Mouse (Mus musculus) testis, adult 2 months (tissue): Measurements from ENCODE around the gene Gm17509.

Source experiments
- CTCF ChIP-seq: fragments of 200-500 bp; IDR thresholded peaks from 2 replicates; pipeline ENCODE4 v1.5.1; 2012; ENCODE audit warnings: low read depth, mild to moderate bottlenecking, inconsistent platforms, low read length, moderate library complexity; ENCODE audit not compliant: control insufficient read depth, insufficient read depth, insufficient replicate concordance
- POLR2A ChIP-seq: fragments of 200-500 bp; IDR thresholded peaks from 2 replicates; pipeline ENCODE4 v1.6.1; 2012; ENCODE audit warnings: low read depth, mild to moderate bottlenecking, inconsistent platforms, low read length, moderate library complexity; ENCODE audit not compliant: control insufficient read depth

DNA sequence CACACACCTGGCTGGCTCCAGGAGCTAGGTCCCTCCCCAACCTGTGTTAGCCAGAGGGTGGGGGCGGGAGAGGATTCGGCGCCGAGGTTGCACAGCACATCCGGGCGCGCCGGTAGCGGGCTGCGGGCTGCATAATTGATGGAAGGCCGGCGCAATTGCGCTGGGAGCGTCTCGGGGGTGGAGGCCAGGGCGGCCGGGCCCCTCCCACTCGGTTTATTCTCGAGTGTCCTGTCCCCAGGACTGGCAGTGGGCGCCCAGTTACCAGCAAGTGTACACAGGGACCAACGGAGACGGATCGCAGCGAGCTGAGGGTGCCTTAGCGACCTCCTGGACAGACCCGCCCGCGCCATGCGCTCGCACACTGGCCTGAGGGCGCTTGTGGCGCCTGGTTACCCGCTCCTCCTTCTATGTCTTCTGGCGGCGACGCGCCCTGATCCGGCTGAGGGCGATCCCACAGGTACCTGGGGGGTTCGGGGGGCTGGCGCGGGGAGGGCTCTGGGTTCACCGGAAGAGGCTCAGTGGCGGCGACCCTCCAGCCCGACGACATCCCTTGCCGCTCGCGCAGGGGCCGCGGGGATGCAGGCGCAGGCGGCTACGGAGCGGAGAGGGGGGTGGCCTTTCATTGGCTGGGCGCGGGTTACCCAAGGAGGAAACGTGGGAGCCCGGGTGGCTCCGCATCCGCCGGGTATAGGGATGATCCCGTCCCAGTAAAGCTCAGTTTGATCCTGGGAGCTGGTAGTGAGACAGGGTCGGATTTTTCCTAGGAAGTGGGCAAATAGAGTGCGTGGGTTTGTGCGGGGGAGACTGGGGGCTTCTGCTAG lies at the start of gene Gm17509:
- TF ChIP-seq CTCF = no peak
- no peak for TF ChIP-seq POLR2A
